Mouse (Mus musculus) limb, embryonic 13.5 days (tissue): Measurements from ENCODE around the gene Fyn. TPM values are rescaled to one million over a fixed set of nuclear protein-coding genes. Genes with fewer than 3 reads are reported as not detected.

Experiments
- ATAC-seq: fragments of 200-750 bp; cut with Nextera tagmentation; 2 replicates; pipeline ENCODE4 v1.8.0; 2017; ENCODE audit warnings: low read depth, moderate number of reproducible peaks, moderate TSS enrichment; ENCODE audit not compliant: low FRiP score
- H3K27ac ChIP-seq: fragments of 300-500 bp; sonication (generic); 2 replicates; pipeline ENCODE4 v1.5.1; 2015; ENCODE audit warnings: inconsistent platforms, mild to moderate bottlenecking, moderate library complexity
- H3K27me3 ChIP-seq: fragments of 300-500 bp; sonication (generic); 2 replicates; pipeline ENCODE4 v1.6.1; 2015; ENCODE audit warnings: mild to moderate bottlenecking, inconsistent platforms
- H3K36me3 ChIP-seq: fragments of 300-500 bp; sonication (generic); 2 replicates; pipeline ENCODE4 v1.6.1; 2015; ENCODE audit warnings: inconsistent platforms, mild to moderate bottlenecking, moderate library complexity
- H3K4me1 ChIP-seq: fragments of 300-500 bp; sonication (generic); 2 replicates; pipeline ENCODE4 v1.6.1; 2015; ENCODE audit warnings: inconsistent platforms
- H3K4me2 ChIP-seq: fragments of 300-500 bp; sonication (generic); replicated peaks from 2 replicates; pipeline ENCODE4 v1.6.1; 2015; ENCODE audit warnings: inconsistent platforms, mild to moderate bottlenecking, moderate library complexity
- H3K4me3 ChIP-seq: fragments of 300-500 bp; sonication (generic); 2 replicates; pipeline ENCODE4 v1.5.1; 2015; ENCODE audit warnings: moderate library complexity, mild to moderate bottlenecking, inconsistent platforms
- H3K9ac ChIP-seq: fragments of 300-500 bp; sonication (generic); 2 replicates; pipeline ENCODE4 v1.6.1; 2015; ENCODE audit warnings: mild to moderate bottlenecking, inconsistent platforms
- H3K9me3 ChIP-seq: fragments of 300-500 bp; sonication (generic); 2 replicates; pipeline ENCODE4 v1.6.1; 2016; ENCODE audit warnings: inconsistent platforms
- WGBS: fragments of 180-500 bp; shearing (Covaris S2); methylation state at CpG from one replicate; pipeline ENCODE4 v1.1.7; 2015; 5-methylcytosine and 5-hydroxymethylcytosine counted together
- polyA plus RNA-seq: library from polyadenylated mRNA; unstranded; fragments of >200 nt; fragmentation: Nextera tagmentation; extraction: Ambion mirVana; gene quantifications from 2 replicates; pipeline ENCODE4 v1.2.1, GENCODE M21; 2015

Fyn gene
- polyA plus RNA-seq, 1 experiment from 2014 or later, result 28.0 TPM

GRCm38 (mm10) chr10:39467317-39467716, 98.7 kb downstream of the Fyn start:
- Histone ChIP-seq H3K4me1 (peaks cover 21% of the 10 kb centered on the region), H3K9me3 (no peaks in the 10 kb centered on the region), H3K4me2 (no peak overlapping the region), H3K36me3 (no peaks in the 10 kb centered on the region), H3K9ac (no peak overlapping the region), H3K27me3 (no peaks in the 10 kb centered on the region), H3K27ac (no peak overlapping the region), H3K4me3 (no peak overlapping the region)
- WGBS, result 75% methylated on average over 6 of the region's 6 CpGs
- ATAC-seq, result 0 out of 2 replicates have a peak, but pooled peaks have one; percentile 54

- no peak overlapping the region for H3K4me3 ChIP-seq
- no peaks in the 10 kb centered on the region for H3K9me3 ChIP-seq
- no peaks in the 10 kb centered on the region for H3K36me3 ChIP-seq
- 91% methylated on average over 7 of the region's 7 CpGs for WGBS
- no peak overlapping the region for H3K9ac ChIP-seq
- peaks cover 19% of the 10 kb centered on the region for H3K4me1 ChIP-seq
- no peak overlapping the region for H3K4me2 ChIP-seq
- no peak for ATAC-seq
- no peaks in the 10 kb centered on the region for H3K27me3 ChIP-seq
- H3K27ac ChIP-seq, result no peak overlapping the region
Measured at GRCm38 (mm10) chr10:39467821-39468220, 99.2 kb downstream of the Fyn start.

GRCm38 (mm10) chr10:39468576-39468975, 99.9 kb downstream of the Fyn start:
- H3K27me3 ChIP-seq, result no peaks in the 10 kb centered on the region
- WGBS, result 86% methylated on average over 3 of the region's 3 CpGs
- no peak overlapping the region for H3K4me3 ChIP-seq
- no peak overlapping the region for H3K9ac ChIP-seq
- no peak overlapping the region for H3K4me2 ChIP-seq
- peaks cover 20% of the 10 kb centered on the region for H3K4me1 ChIP-seq
- no peaks in the 10 kb centered on the region for H3K36me3 ChIP-seq
- no peak for ATAC-seq
- H3K9me3 ChIP-seq, result no peaks in the 10 kb centered on the region
- H3K27ac ChIP-seq, result no peak overlapping the region

GRCm38 (mm10) chr10:39469341-39469740, 100.7 kb downstream of the Fyn start:
- Histone ChIP-seq H3K4me3 (no peak overlapping the region), H3K36me3 (no peaks in the 10 kb centered on the region), H3K27me3 (no peaks in the 10 kb centered on the region), H3K9ac (0 out of 2 replicates have a peak overlapping the region, but pooled peaks have one; percentile 5), H3K9me3 (no peaks in the 10 kb centered on the region), H3K4me2 (no peak overlapping the region), H3K27ac (no peak overlapping the region), H3K4me1 (peaks cover 20% of the 10 kb centered on the region)
- ATAC-seq, result no peak
- 78% methylated on average over 7 of the region's 7 CpGs for WGBS

GRCm38 (mm10) chr10:39470321-39470720, 101.7 kb downstream of the Fyn start:
- WGBS, result 89% methylated on average over 7 of the region's 7 CpGs
- H3K4me1 ChIP-seq, result peaks cover 20% of the 10 kb centered on the region
- H3K27me3 ChIP-seq, result no peaks in the 10 kb centered on the region
- ATAC-seq, result no peak
- H3K36me3 ChIP-seq, result no peaks in the 10 kb centered on the region
- H3K27ac ChIP-seq, result no peak overlapping the region
- no peak overlapping the region for H3K4me3 ChIP-seq
- no peaks in the 10 kb centered on the region for H3K9me3 ChIP-seq
- no peak overlapping the region for H3K4me2 ChIP-seq
- no peak overlapping the region for H3K9ac ChIP-seq

GRCm38 (mm10) chr10:39471040-39471713, 102.5 kb downstream of the Fyn start:
- no peak overlapping the region for H3K4me3 ChIP-seq
- 70% methylated on average over 7 of the region's 7 CpGs for WGBS
- H3K36me3 ChIP-seq, result no peaks in the 10 kb centered on the region
- no peaks in the 10 kb centered on the region for H3K9me3 ChIP-seq
- no peaks in the 10 kb centered on the region for H3K27me3 ChIP-seq
- no peak overlapping the region for H3K9ac ChIP-seq
- no peak for ATAC-seq
- no peak overlapping the region for H3K27ac ChIP-seq
- H3K4me1 ChIP-seq, result peaks cover 20% of the 10 kb centered on the region
- no peak overlapping the region for H3K4me2 ChIP-seq

- 54% methylated on average over 15 of the region's 15 CpGs for WGBS
- no peaks in the 10 kb centered on the region for H3K9me3 ChIP-seq
- no peak overlapping the region for H3K4me3 ChIP-seq
- peaks cover 20% of the 10 kb centered on the region for H3K4me1 ChIP-seq
- no peaks in the 10 kb centered on the region for H3K36me3 ChIP-seq
- no peaks in the 10 kb centered on the region for H3K27me3 ChIP-seq
- H3K4me2 ChIP-seq, result 0 out of 2 replicates have a peak overlapping the region, but pooled peaks have one; percentile 3
- peak overlapping the region; percentile 23 for H3K27ac ChIP-seq
- no peak for ATAC-seq
- no peak overlapping the region for H3K9ac ChIP-seq
Measured at GRCm38 (mm10) chr10:39471714-39472531, 103.3 kb downstream of the Fyn start.

GRCm38 (mm10) chr10:39472923-39473322, 104.3 kb downstream of the Fyn start:
- H3K4me3 ChIP-seq, result no peak overlapping the region
- peaks cover 20% of the 10 kb centered on the region for H3K4me1 ChIP-seq
- 56% methylated on average over 7 of the region's 7 CpGs for WGBS
- no peaks in the 10 kb centered on the region for H3K9me3 ChIP-seq
- H3K27me3 ChIP-seq, result no peaks in the 10 kb centered on the region
- no peak overlapping the region for H3K27ac ChIP-seq
- H3K36me3 ChIP-seq, result no peaks in the 10 kb centered on the region
- H3K9ac ChIP-seq, result no peak overlapping the region
- ATAC-seq, result no peak
- no peak overlapping the region for H3K4me2 ChIP-seq

GRCm38 (mm10) chr10:39479361-39479760, 110.7 kb downstream of the Fyn start:
- Histone ChIP-seq H3K27ac (no peak overlapping the region), H3K4me2 (no peak overlapping the region), H3K4me3 (no peak overlapping the region), H3K9me3 (no peaks in the 10 kb centered on the region), H3K9ac (no peak overlapping the region), H3K36me3 (peaks cover 4% of the 10 kb centered on the region; the same call in 1 of the 2 replicates), H3K4me1 (peaks cover 4% of the 10 kb centered on the region), H3K27me3 (no peaks in the 10 kb centered on the region)
- 85% methylated on average over 1 of the region's 1 CpGs for WGBS
- ATAC-seq, result no peak

GRCm38 (mm10) chr10:39484382-39484826, 115.7 kb downstream of the Fyn start:
- no peak overlapping the region for H3K4me2 ChIP-seq
- H3K4me1 ChIP-seq, result peaks cover 33% of the 10 kb centered on the region
- no peak overlapping the region for H3K9ac ChIP-seq
- H3K27me3 ChIP-seq, result no peaks in the 10 kb centered on the region
- no peaks in the 10 kb centered on the region for H3K9me3 ChIP-seq
- ATAC-seq, result peak; percentile 39
- H3K4me3 ChIP-seq, result no peak overlapping the region
- whole genome bisulfite sequencing, result 7% methylated on average over 8 of the region's 8 CpGs
- peaks cover 4% of the 10 kb centered on the region; the same call in 1 of the 2 replicates for H3K36me3 ChIP-seq
- H3K27ac ChIP-seq, result no peak overlapping the region

GRCm38 (mm10) chr10:39484892-39485291, 116.2 kb downstream of the Fyn start:
- H3K9ac ChIP-seq, result no peak overlapping the region
- peaks cover 33% of the 10 kb centered on the region for H3K4me1 ChIP-seq
- peaks cover 4% of the 10 kb centered on the region; the same call in 1 of the 2 replicates for H3K36me3 ChIP-seq
- H3K9me3 ChIP-seq, result no peaks in the 10 kb centered on the region
- no peak overlapping the region for H3K4me3 ChIP-seq
- no peaks in the 10 kb centered on the region for H3K27me3 ChIP-seq
- 0 out of 2 replicates have a peak overlapping the region, but pooled peaks have one; percentile 7 for H3K27ac ChIP-seq
- no peak for ATAC-seq
- 30% methylated on average over 6 of the region's 6 CpGs for WGBS
- no peak overlapping the region for H3K4me2 ChIP-seq

GRCm38 (mm10) chr10:39485939-39486338, 117.3 kb downstream of the Fyn start:
- ATAC-seq, result no peak
- H3K36me3 ChIP-seq, result peaks cover 4% of the 10 kb centered on the region; the same call in 1 of the 2 replicates
- no peak overlapping the region for H3K4me2 ChIP-seq
- 90% methylated on average over 4 of the region's 4 CpGs for WGBS
- peaks cover 33% of the 10 kb centered on the region for H3K4me1 ChIP-seq
- H3K9ac ChIP-seq, result no peak overlapping the region
- no peak overlapping the region for H3K27ac ChIP-seq
- H3K27me3 ChIP-seq, result no peaks in the 10 kb centered on the region
- H3K4me3 ChIP-seq, result no peak overlapping the region
- no peaks in the 10 kb centered on the region for H3K9me3 ChIP-seq
